Mouse (Mus musculus) gastrocnemius, postnatal 4 days (tissue): ENCODE measurements around the gene Tns1. TPM values are rescaled to one million over a fixed set of nuclear protein-coding genes. Genes with fewer than 3 reads are reported as not detected.

Experiments
- DNase-seq, 2 experiments: peaks; one replicate each; pipeline ENCODE4 v3.0.0; 2021 to 2022; ENCODE audit warnings: low spot score in 2 of 2, mixed read lengths in 2 of 2
- total RNA-seq, 2 experiments: library from RNA; stranded (reverse); gene quantifications; 2 replicates each; pipeline ENCODE4 v1.2.3; 2021

Tns1 gene
- total RNA-seq, 2 experiments from 2014 or later: 259 to 265 TPM

- no peak for DNase-seq
These were observed 182.6 kb downstream of the Tns1 start for GRCm38 (mm10) chr1:73941697-73942096.

GRCm38 (mm10) chr1:73940491-73941204 lies 183.6 kb downstream of the Tns1 start:
- DNase-seq: no peak

GRCm38 (mm10) chr1:73938597-73938996 lies 185.7 kb downstream of the Tns1 start:
- DNase-seq: no peak

- no peak for DNase-seq
These were observed 186.4 kb downstream of the Tns1 start for GRCm38 (mm10) chr1:73937805-73938204.

GRCm38 (mm10) chr1:73936537-73936936 lies 187.7 kb downstream of the Tns1 start:
- DNase-seq: no peak

GRCm38 (mm10) chr1:73935442-73936080 lies 188.7 kb downstream of the Tns1 start:
- no peak for DNase-seq

GRCm38 (mm10) chr1:73933146-73933490 lies 191.1 kb downstream of the Tns1 start:
- DNase-seq: no peak

GRCm38 (mm10) chr1:73932421-73933145 lies 191.7 kb downstream of the Tns1 start:
- peak in 1 of 2 experiments; percentile 52 for DNase-seq

- no peak for DNase-seq
These were observed 192.4 kb downstream of the Tns1 start for GRCm38 (mm10) chr1:73931851-73932250.

GRCm38 (mm10) chr1:73930411-73931134 lies 193.7 kb downstream of the Tns1 start:
- DNase-seq: no peak

- DNase-seq: no peak
These were observed 194.3 kb downstream of the Tns1 start for GRCm38 (mm10) chr1:73929952-73930329.

GRCm38 (mm10) chr1:73929211-73929951 lies 194.9 kb downstream of the Tns1 start:
- no peak for DNase-seq

- DNase-seq: no peak
These were observed 195.9 kb downstream of the Tns1 start for GRCm38 (mm10) chr1:73928385-73928784.

GRCm38 (mm10) chr1:73927819-73928218 lies 196.4 kb downstream of the Tns1 start:
- DNase-seq: no peak

- no peak for DNase-seq
These were observed 198.0 kb downstream of the Tns1 start for GRCm38 (mm10) chr1:73926279-73926678.

- DNase-seq: no peak
These were observed 199.2 kb downstream of the Tns1 start for GRCm38 (mm10) chr1:73924871-73925610.

GRCm38 (mm10) chr1:73924210-73924609 lies 200.0 kb downstream of the Tns1 start:
- DNase-seq: no peak

- DNase-seq: no peak
These were observed 201.1 kb downstream of the Tns1 start for GRCm38 (mm10) chr1:73923185-73923584.

GRCm38 (mm10) chr1:73920701-73921100 lies 203.5 kb downstream of the Tns1 start:
- peak in 1 of 2 experiments; percentile 9 for DNase-seq

- peak in 1 of 2 experiments; percentile 5 for DNase-seq
These were observed 204.3 kb downstream of the Tns1 start for GRCm38 (mm10) chr1:73919909-73920308.
